Mouse (Mus musculus): ENCODE results near the gene Vps13d. TPM values are rescaled to one million over a fixed set of nuclear protein-coding genes. Genes with fewer than 3 reads are reported as not detected.

The Vps13d gene
- total RNA-seq, 2 experiments from 2014 or later, result 35.6 to 37.0 TPM

GRCm38 (mm10) chr4:145209076-145209689 is 14.4 kb upstream of the Vps13d start:
- no peak overlapping the region for H3K4me3 ChIP-seq
- H3K27ac ChIP-seq, result peak overlapping the region; percentile 66
- TF ChIP-seq CTCF (IDR thresholded peaks at IDR 0.05), result peak; percentile 17; the same call in 1 of the 2 replicates
- intact Hi-C loops (cut with DNase I), result no loop called here
- DNase-seq, result no peak

- no peak for TF ChIP-seq CTCF (IDR thresholded peaks at IDR 0.05)
- no peak for DNase-seq
- intact Hi-C loops (cut with DNase I), result no loop called here
- H3K27ac ChIP-seq, result peak overlapping the region; percentile 73
- H3K4me3 ChIP-seq, result no peak overlapping the region
Measured at GRCm38 (mm10) chr4:145207718-145208371, 13.0 kb upstream of the Vps13d start.

GRCm38 (mm10) chr4:145204779-145205178 is 10.0 kb upstream of the Vps13d start:
- H3K27ac ChIP-seq, result no peak overlapping the region
- TF ChIP-seq CTCF (IDR thresholded peaks at IDR 0.05), result no peak
- DNase-seq, result no peak
- intact Hi-C loops (cut with DNase I), result no loop called here
- no peak overlapping the region for H3K4me3 ChIP-seq

- TF ChIP-seq CTCF (IDR thresholded peaks at IDR 0.05), result no peak
- no peak for DNase-seq
Measured at GRCm38 (mm10) chr4:145203305-145203704, 8.5 kb upstream of the Vps13d start.

GRCm38 (mm10) chr4:145201424-145201823 is 6.6 kb upstream of the Vps13d start:
- Histone ChIP-seq H3K27ac (peak overlapping the region; percentile 12; the same call in 1 of the 2 replicates), H3K4me3 (no peak overlapping the region)
- no peak for DNase-seq
- intact Hi-C loops (cut with DNase I), result no loop called here
- TF ChIP-seq CTCF (IDR thresholded peaks at IDR 0.05), result no peak

More at GRCm38 (mm10) chr4:145203305-145203704, 8.5 kb upstream of the Vps13d start:
- Histone ChIP-seq H3K27ac (no peak overlapping the region), H3K4me3 (no peak overlapping the region)
- intact Hi-C loops (cut with DNase I), result no loop called here

- Histone ChIP-seq H3K27ac (peak overlapping the region; percentile 71), H3K4me3 (no peak overlapping the region)
- peak; percentile 44 for DNase-seq
- intact Hi-C loops (cut with DNase I), result no loop called here
- TF ChIP-seq CTCF (IDR thresholded peaks at IDR 0.05), result no peak
Measured at GRCm38 (mm10) chr4:145199982-145200699, 5.3 kb upstream of the Vps13d start.

GRCm38 (mm10) chr4:145196586-145196985 is 1.8 kb upstream of the Vps13d start:
- no peak for DNase-seq
- Histone ChIP-seq H3K27ac (no peak overlapping the region), H3K4me3 (no peak overlapping the region)
- intact Hi-C loops (cut with DNase I), result no loop called here
- TF ChIP-seq CTCF (IDR thresholded peaks at IDR 0.05), result peak; percentile 2; the same call in 1 of the 2 replicates

GRCm38 (mm10) chr4:145195172-145195571 is 367 bp upstream of the Vps13d start:
- intact Hi-C loops (cut with DNase I), result loop anchor here (2.0 kb wide), 1 partner anchor 304 kb away; no protein-coding TSS in a partner anchor
- H3K27ac ChIP-seq, result no peak overlapping the region
- H3K4me3 ChIP-seq, result peak overlapping the region; percentile 93
- TF ChIP-seq CTCF (IDR thresholded peaks at IDR 0.05), result no peak
- no peak for DNase-seq

- peak overlapping the region; percentile 98 for H3K27ac ChIP-seq
- TF ChIP-seq CTCF (IDR thresholded peaks at IDR 0.05), result no peak
- H3K4me3 ChIP-seq, result peak overlapping the region; percentile 93
- peak; percentile 92 for DNase-seq
- intact Hi-C loops (cut with DNase I), result loop anchor here (2.0 kb wide), 1 partner anchor 303 kb away; no protein-coding TSS in a partner anchor
Measured at GRCm38 (mm10) chr4:145193991-145194511, 754 bp downstream of the Vps13d start.

- Histone ChIP-seq H3K4me3 (peak overlapping the region; percentile 93), H3K27ac (peak overlapping the region; percentile 98)
- intact Hi-C loops (cut with DNase I), result no loop called here
- no peak for TF ChIP-seq CTCF (IDR thresholded peaks at IDR 0.05)
- DNase-seq, result no peak
Measured at GRCm38 (mm10) chr4:145193406-145193805, 1.4 kb downstream of the Vps13d start.

GRCm38 (mm10) chr4:145192686-145193085 is 2.1 kb downstream of the Vps13d start:
- peak; percentile 66 for DNase-seq
- Histone ChIP-seq H3K4me3 (peak overlapping the region; percentile 93), H3K27ac (peak overlapping the region; percentile 98)
- intact Hi-C loops (cut with DNase I), result loop anchor here (1.0 kb wide), 1 partner anchor 36 kb away; no protein-coding TSS in a partner anchor
- TF ChIP-seq CTCF (IDR thresholded peaks at IDR 0.05), result no peak

GRCm38 (mm10) chr4:145188561-145188960 is 6.2 kb downstream of the Vps13d start:
- no peak overlapping the region for H3K27ac ChIP-seq
- no peak for TF ChIP-seq CTCF (IDR thresholded peaks at IDR 0.05)
- no peak for DNase-seq
- intact Hi-C loops (cut with DNase I), result no loop called here
- no peak overlapping the region for H3K4me3 ChIP-seq

- no peak for TF ChIP-seq CTCF (IDR thresholded peaks at IDR 0.05)
- Histone ChIP-seq H3K27ac (no peak overlapping the region), H3K4me3 (no peak overlapping the region)
- intact Hi-C loops (cut with DNase I), result no loop called here
- DNase-seq, result no peak
Measured at GRCm38 (mm10) chr4:145187619-145188018, 7.2 kb downstream of the Vps13d start.

All from gastrocnemius, adult 2 months (tissue).